Mouse (Mus musculus): ENCODE measurements around the gene Ccl22. TPM values are rescaled to one million over a fixed set of nuclear protein-coding genes. Genes with fewer than 3 reads are reported as not detected.
A peak's percentile ranks its signal among the peaks of the same experiment; 100 is the strongest.

Ccl22 gene
- polyA plus RNA-seq, 1 experiment from 2014 or later, result not detected

- peaks cover 39% of the 10 kb centered on the region for H3K4me1 ChIP-seq
- 7% methylated on average over 11 of the region's 11 CpGs for WGBS
- no peaks in the 10 kb centered on the region for H3K9me3 ChIP-seq
- H3K4me2 ChIP-seq (replicated peaks), result peak overlapping the region; percentile 40
- H3K36me3 ChIP-seq, result no peaks in the 10 kb centered on the region
- peak; percentile 52; the same call in 1 of the 2 replicates for ATAC-seq (ENCODE audit: low FRiP score, low read depth)
- no peak overlapping the region for H3K27ac ChIP-seq
- no peak overlapping the region for H3K4me3 ChIP-seq
- no peak overlapping the region for H3K9ac ChIP-seq
- no peaks in the 10 kb centered on the region for H3K27me3 ChIP-seq
Measured at GRCm38 (mm10) chr8:94781838-94782235, 36.4 kb downstream of the Ccl22 start.

- Histone ChIP-seq H3K36me3 (no peaks in the 10 kb centered on the region), H3K9me3 (no peaks in the 10 kb centered on the region), H3K27me3 (no peaks in the 10 kb centered on the region), H3K9ac (no peak overlapping the region), H3K4me1 (peaks cover 34% of the 10 kb centered on the region), H3K4me2 (replicated peaks) (no peak overlapping the region), H3K27ac (no peak overlapping the region), H3K4me3 (no peak overlapping the region)
- 71% methylated on average over 4 of the region's 4 CpGs for WGBS
- ATAC-seq (ENCODE audit: low FRiP score, low read depth), result no peak
Measured at GRCm38 (mm10) chr8:94783890-94784289, 38.5 kb downstream of the Ccl22 start.

- Histone ChIP-seq H3K27ac (no peak overlapping the region), H3K4me1 (peaks cover 31% of the 10 kb centered on the region), H3K9ac (no peak overlapping the region), H3K27me3 (no peaks in the 10 kb centered on the region), H3K9me3 (no peaks in the 10 kb centered on the region), H3K4me3 (no peak overlapping the region), H3K36me3 (no peaks in the 10 kb centered on the region), H3K4me2 (replicated peaks) (no peak overlapping the region)
- ATAC-seq (ENCODE audit: low FRiP score, low read depth), result no peak
- WGBS, result 61% methylated on average over 12 of the region's 12 CpGs
Measured at GRCm38 (mm10) chr8:94785247-94785985, 40.0 kb downstream of the Ccl22 start.

GRCm38 (mm10) chr8:94785995-94786595, 40.7 kb downstream of the Ccl22 start:
- peaks cover 31% of the 10 kb centered on the region for H3K4me1 ChIP-seq
- no peak overlapping the region for H3K9ac ChIP-seq
- no peak overlapping the region for H3K4me3 ChIP-seq
- H3K4me2 ChIP-seq (replicated peaks), result no peak overlapping the region
- H3K9me3 ChIP-seq, result no peaks in the 10 kb centered on the region
- H3K36me3 ChIP-seq, result no peaks in the 10 kb centered on the region
- H3K27me3 ChIP-seq, result no peaks in the 10 kb centered on the region
- 71% methylated on average over 6 of the region's 6 CpGs for WGBS
- no peak for ATAC-seq (ENCODE audit: low FRiP score, low read depth)
- H3K27ac ChIP-seq, result no peak overlapping the region

GRCm38 (mm10) chr8:94787524-94788501, 42.4 kb downstream of the Ccl22 start:
- Histone ChIP-seq H3K27ac (no peak overlapping the region), H3K36me3 (no peaks in the 10 kb centered on the region), H3K4me1 (peaks cover 18% of the 10 kb centered on the region; the same call in 1 of the 2 replicates), H3K9me3 (no peaks in the 10 kb centered on the region), H3K4me3 (no peak overlapping the region), H3K9ac (no peak overlapping the region), H3K27me3 (no peaks in the 10 kb centered on the region), H3K4me2 (replicated peaks) (no peak overlapping the region)
- ATAC-seq (ENCODE audit: low FRiP score, low read depth), result no peak
- 48% methylated on average over 15 of the region's 15 CpGs for WGBS

GRCm38 (mm10) chr8:94789256-94789955, 44.0 kb downstream of the Ccl22 start:
- Histone ChIP-seq H3K4me3 (no peak overlapping the region), H3K4me1 (peaks cover 12% of the 10 kb centered on the region; the same call in 1 of the 2 replicates), H3K27ac (no peak overlapping the region), H3K9ac (no peak overlapping the region), H3K4me2 (replicated peaks) (no peak overlapping the region), H3K9me3 (no peaks in the 10 kb centered on the region), H3K27me3 (no peaks in the 10 kb centered on the region), H3K36me3 (no peaks in the 10 kb centered on the region)
- WGBS, result 71% methylated on average over 10 of the region's 10 CpGs
- no peak for ATAC-seq (ENCODE audit: low FRiP score, low read depth)

- no peaks in the 10 kb centered on the region for H3K27me3 ChIP-seq
- WGBS, result 88% methylated on average over 4 of the region's 4 CpGs
- no peaks in the 10 kb centered on the region for H3K36me3 ChIP-seq
- no peak overlapping the region for H3K4me2 ChIP-seq (replicated peaks)
- H3K4me1 ChIP-seq, result no peaks in the 10 kb centered on the region
- H3K9me3 ChIP-seq, result no peaks in the 10 kb centered on the region
- no peak for ATAC-seq (ENCODE audit: low FRiP score, low read depth)
- no peak overlapping the region for H3K4me3 ChIP-seq
- H3K9ac ChIP-seq, result no peak overlapping the region
- no peak overlapping the region for H3K27ac ChIP-seq
Measured at GRCm38 (mm10) chr8:94794368-94794767, 49.0 kb downstream of the Ccl22 start.

- H3K4me3 ChIP-seq, result no peak overlapping the region
- H3K27me3 ChIP-seq, result no peaks in the 10 kb centered on the region
- H3K9me3 ChIP-seq, result no peaks in the 10 kb centered on the region
- no peak for ATAC-seq (ENCODE audit: low FRiP score, low read depth)
- no peak overlapping the region for H3K4me2 ChIP-seq (replicated peaks)
- 92% methylated on average over 2 of the region's 2 CpGs for WGBS
- no peaks in the 10 kb centered on the region for H3K4me1 ChIP-seq
- H3K27ac ChIP-seq, result no peak overlapping the region
- no peak overlapping the region for H3K9ac ChIP-seq
- no peaks in the 10 kb centered on the region for H3K36me3 ChIP-seq
Measured at GRCm38 (mm10) chr8:94794782-94795181, 49.4 kb downstream of the Ccl22 start.

GRCm38 (mm10) chr8:94800278-94800968, 55.0 kb downstream of the Ccl22 start:
- Histone ChIP-seq H3K9ac (no peak overlapping the region), H3K4me2 (replicated peaks) (no peak overlapping the region), H3K4me3 (no peak overlapping the region), H3K27me3 (0 out of 2 replicates have a peak, but pooled peaks cover 4% of the 10 kb centered on the region), H3K9me3 (no peaks in the 10 kb centered on the region), H3K4me1 (no peaks in the 10 kb centered on the region), H3K36me3 (no peaks in the 10 kb centered on the region), H3K27ac (no peak overlapping the region)
- WGBS, result 60% methylated on average over 7 of the region's 7 CpGs
- ATAC-seq (ENCODE audit: low FRiP score, low read depth), result no peak

All from limb, embryonic 13.5 days (tissue).